Mouse (Mus musculus): Measurements from ENCODE around the gene Aldh3a2. TPM values are rescaled to one million over a fixed set of nuclear protein-coding genes. Genes with fewer than 3 reads are reported as not detected.

Aldh3a2 gene
- polyA plus RNA-seq, 1 experiment from 2014 or later, result 21.1 TPM

DNA sequence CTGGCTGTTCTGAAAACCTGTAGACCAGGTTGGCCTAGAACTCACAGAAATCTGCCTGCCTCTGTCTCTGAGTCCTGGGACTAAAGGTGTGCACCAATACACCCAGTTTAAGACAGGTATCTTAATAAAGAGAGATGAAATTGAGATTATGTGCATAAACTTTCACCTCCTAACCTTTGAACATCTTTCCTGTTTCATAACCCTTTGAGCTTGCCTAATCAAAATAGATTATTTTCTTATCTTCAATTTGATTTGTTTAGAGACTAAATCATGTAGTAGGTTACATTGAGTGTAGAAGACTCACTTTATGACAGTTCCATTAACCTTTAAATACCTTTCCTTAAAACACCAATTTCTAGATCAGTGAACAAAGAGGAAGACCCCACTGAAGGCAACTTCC is 4.3 kb upstream of the Aldh3a2 start:
- Histone ChIP-seq H3K4me3 (replicated peaks) (no peak overlapping the region), H3K9ac (no peak overlapping the region), H3K27me3 (no peaks in the 10 kb centered on the region), H3K36me3 (no peaks in the 10 kb centered on the region), H3K4me2 (no peak overlapping the region), H3K27ac (no peak overlapping the region), H3K9me3 (replicated peaks) (no peaks in the 10 kb centered on the region), H3K4me1 (replicated peaks) (peaks cover 49% of the 10 kb centered on the region)
- DNase-seq, result no peak
- ATAC-seq (ENCODE audit: low read depth), result no peak

- no peaks in the 10 kb centered on the region for H3K27me3 ChIP-seq
- H3K9me3 ChIP-seq (replicated peaks), result no peaks in the 10 kb centered on the region
- no peaks in the 10 kb centered on the region for H3K36me3 ChIP-seq
- H3K9ac ChIP-seq, result no peak overlapping the region
- no peak overlapping the region for H3K27ac ChIP-seq
- no peak overlapping the region for H3K4me3 ChIP-seq (replicated peaks)
- WGBS (ENCODE audit: insufficient replicate concordance), result 73% methylated on average over 5 of the region's 5 CpGs
- ATAC-seq (ENCODE audit: low read depth), result no peak
- DNase-seq, result no peak
- H3K4me1 ChIP-seq (replicated peaks), result peaks cover 51% of the 10 kb centered on the region
- no peak overlapping the region for H3K4me2 ChIP-seq
Measured at GRCm38 (mm10) chr11:61270406-61270805, 3.1 kb upstream of the Aldh3a2 start.

- ATAC-seq (ENCODE audit: low read depth) (no peak), DNase-seq (no peak)
- Histone ChIP-seq H3K4me1 (replicated peaks) (peaks cover 50% of the 10 kb centered on the region), H3K27ac (peak overlapping the region; percentile 60; the same call in 1 of the 2 replicates), H3K36me3 (peaks cover 10% of the 10 kb centered on the region; the same call in 1 of the 2 replicates), H3K9ac (no peak overlapping the region), H3K4me3 (replicated peaks) (no peak overlapping the region), H3K4me2 (no peak overlapping the region), H3K9me3 (replicated peaks) (no peaks in the 10 kb centered on the region), H3K27me3 (no peaks in the 10 kb centered on the region)
- 55% methylated on average over 6 of the region's 6 CpGs for WGBS (ENCODE audit: insufficient replicate concordance)
Measured at GRCm38 (mm10) chr11:61268626-61269349, 1.5 kb upstream of the Aldh3a2 start.

DNA sequence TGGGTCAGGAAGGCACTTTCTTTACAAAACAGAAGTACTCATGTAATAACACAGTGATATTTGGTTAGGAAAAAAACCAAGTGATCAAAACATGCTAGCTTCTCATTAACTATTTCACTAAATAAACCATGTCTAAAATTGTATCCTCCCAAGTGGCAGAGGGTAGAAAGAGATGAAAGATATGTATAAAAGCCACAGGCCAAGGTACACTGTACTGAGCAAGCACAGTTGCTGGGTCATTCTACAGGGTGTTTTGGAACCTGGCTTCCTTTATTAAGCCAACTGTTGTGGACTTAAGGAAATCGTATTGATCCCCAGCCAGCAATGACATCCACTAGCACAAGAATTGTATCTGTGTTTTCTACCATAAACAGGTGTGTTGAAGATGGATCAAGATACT is 3.4 kb downstream of the Aldh3a2 start:
- Histone ChIP-seq H3K4me3 (replicated peaks) (no peak overlapping the region), H3K4me2 (no peak overlapping the region), H3K9me3 (replicated peaks) (no peaks in the 10 kb centered on the region), H3K4me1 (replicated peaks) (peaks cover 40% of the 10 kb centered on the region), H3K27me3 (no peaks in the 10 kb centered on the region), H3K9ac (no peak overlapping the region), H3K36me3 (peaks cover 47% of the 10 kb centered on the region), H3K27ac (no peak overlapping the region)
- WGBS (ENCODE audit: insufficient replicate concordance), result 76% methylated on average over 1 of the region's 1 CpGs
- DNase-seq (no peak), ATAC-seq (ENCODE audit: low read depth) (no peak)

DNA sequence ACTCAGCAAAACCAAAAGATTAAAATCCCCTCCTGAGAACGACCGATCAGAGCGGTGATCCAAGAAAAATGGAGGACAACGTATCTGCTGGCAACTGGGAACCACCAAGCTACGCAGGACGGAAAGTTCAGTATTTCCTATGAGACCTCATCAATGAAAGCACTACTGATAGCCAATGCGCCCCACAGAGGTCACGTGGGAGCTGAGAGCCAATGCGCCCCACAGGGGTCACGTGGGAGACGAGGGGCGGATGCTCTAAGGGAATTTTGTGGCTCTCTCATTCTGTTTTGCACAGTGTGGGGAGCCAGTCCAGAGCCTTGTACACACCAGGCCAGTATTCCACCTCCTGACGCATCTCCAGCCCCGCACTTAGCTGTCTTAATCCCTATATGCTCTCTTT is 4.7 kb downstream of the Aldh3a2 start:
- Histone ChIP-seq H3K27me3 (no peaks in the 10 kb centered on the region), H3K36me3 (peaks cover 59% of the 10 kb centered on the region), H3K4me2 (no peak overlapping the region), H3K4me1 (replicated peaks) (peaks cover 28% of the 10 kb centered on the region), H3K9me3 (replicated peaks) (no peaks in the 10 kb centered on the region), H3K9ac (no peak overlapping the region), H3K4me3 (replicated peaks) (no peak overlapping the region), H3K27ac (no peak overlapping the region)
- no peak for DNase-seq
- whole genome bisulfite sequencing (ENCODE audit: insufficient replicate concordance), result 83% methylated on average over 14 of the region's 14 CpGs
- ATAC-seq (ENCODE audit: low read depth), result no peak

GRCm38 (mm10) chr11:61259106-61259505 is 8.2 kb downstream of the Aldh3a2 start:
- no peak for DNase-seq
- Histone ChIP-seq H3K4me1 (replicated peaks) (peaks cover 4% of the 10 kb centered on the region; the same call in 1 of the 2 replicates), H3K9me3 (replicated peaks) (no peaks in the 10 kb centered on the region), H3K4me2 (no peak overlapping the region), H3K36me3 (peaks cover 70% of the 10 kb centered on the region), H3K27me3 (no peaks in the 10 kb centered on the region), H3K4me3 (replicated peaks) (no peak overlapping the region), H3K9ac (no peak overlapping the region), H3K27ac (no peak overlapping the region)
- no peak for ATAC-seq (ENCODE audit: low read depth)
- WGBS (ENCODE audit: insufficient replicate concordance), result 82% methylated on average over 6 of the region's 6 CpGs

GRCm38 (mm10) chr11:61252807-61253206 is 14.5 kb downstream of the Aldh3a2 start:
- Histone ChIP-seq H3K27me3 (no peaks in the 10 kb centered on the region), H3K9me3 (replicated peaks) (no peaks in the 10 kb centered on the region), H3K9ac (no peak overlapping the region), H3K4me2 (no peak overlapping the region), H3K36me3 (peaks cover 62% of the 10 kb centered on the region), H3K27ac (no peak overlapping the region), H3K4me3 (replicated peaks) (no peak overlapping the region), H3K4me1 (replicated peaks) (0 out of 2 replicates have a peak, but pooled peaks cover 4% of the 10 kb centered on the region)
- WGBS (ENCODE audit: insufficient replicate concordance), result 74% methylated on average over 12 of the region's 12 CpGs
- ATAC-seq (ENCODE audit: low read depth) (no peak), DNase-seq (no peak)

GRCm38 (mm10) chr11:61251741-61252140 is 15.5 kb downstream of the Aldh3a2 start:
- Histone ChIP-seq H3K36me3 (peaks cover 59% of the 10 kb centered on the region), H3K27ac (no peak overlapping the region), H3K4me3 (replicated peaks) (no peak overlapping the region), H3K9me3 (replicated peaks) (no peaks in the 10 kb centered on the region), H3K9ac (no peak overlapping the region), H3K27me3 (no peaks in the 10 kb centered on the region), H3K4me1 (replicated peaks) (0 out of 2 replicates have a peak, but pooled peaks cover 4% of the 10 kb centered on the region), H3K4me2 (no peak overlapping the region)
- no peak for DNase-seq
- ATAC-seq (ENCODE audit: low read depth), result no peak
- 78% methylated on average over 10 of the region's 10 CpGs for WGBS (ENCODE audit: insufficient replicate concordance)

DNA sequence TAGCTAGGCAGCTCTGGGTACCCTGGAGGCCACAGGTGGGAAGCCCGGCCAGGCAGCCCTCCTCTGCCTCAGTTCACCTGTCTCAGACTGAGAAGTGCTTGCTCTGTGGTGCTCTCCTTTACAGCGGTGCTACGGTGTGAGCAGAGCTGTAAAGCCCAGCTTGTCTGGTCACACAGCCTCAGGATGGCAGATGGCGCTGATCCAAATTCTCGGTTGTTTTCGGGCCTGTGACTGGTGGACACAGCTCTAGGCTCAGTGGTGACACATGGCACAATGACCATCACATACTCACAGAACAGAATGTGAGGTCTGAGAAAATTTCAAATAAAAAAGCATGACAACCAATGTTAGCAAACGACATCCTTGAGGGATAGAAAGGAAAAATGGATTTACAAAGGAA is 22.9 kb downstream of the Aldh3a2 start:
- no peak for DNase-seq
- Histone ChIP-seq H3K9ac (no peak overlapping the region), H3K4me2 (no peak overlapping the region), H3K9me3 (replicated peaks) (no peaks in the 10 kb centered on the region), H3K27me3 (no peaks in the 10 kb centered on the region), H3K4me1 (replicated peaks) (no peaks in the 10 kb centered on the region), H3K4me3 (replicated peaks) (no peak overlapping the region), H3K36me3 (peaks cover 30% of the 10 kb centered on the region), H3K27ac (no peak overlapping the region)
- ATAC-seq (ENCODE audit: low read depth), result no peak
- WGBS (ENCODE audit: insufficient replicate concordance), result 73% methylated on average over 7 of the region's 7 CpGs

DNA sequence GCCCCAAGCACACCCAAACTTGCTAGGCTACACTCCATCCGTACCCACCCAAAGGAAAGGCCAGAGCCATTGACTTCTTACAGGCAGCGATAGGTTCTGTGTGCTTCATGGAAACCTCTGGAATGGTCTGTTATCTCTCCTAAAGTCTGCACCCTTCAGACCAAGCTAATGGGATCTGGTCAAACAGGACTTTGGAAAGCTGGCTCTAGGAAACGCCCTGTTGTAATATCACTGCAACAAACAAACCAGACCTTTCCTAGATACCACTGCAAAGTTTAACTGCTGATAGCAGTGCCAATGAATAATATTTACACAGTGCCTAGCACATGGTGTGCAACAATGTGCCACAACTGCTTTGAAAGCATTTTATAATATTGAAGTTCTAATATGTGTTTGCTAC is 31.2 kb downstream of the Aldh3a2 start:
- Histone ChIP-seq H3K4me1 (replicated peaks) (peaks cover 18% of the 10 kb centered on the region), H3K27ac (no peak overlapping the region), H3K4me2 (peak overlapping the region; percentile 17; the same call in 1 of the 2 replicates), H3K4me3 (replicated peaks) (no peak overlapping the region), H3K36me3 (no peaks in the 10 kb centered on the region), H3K9ac (no peak overlapping the region), H3K27me3 (peaks cover 6% of the 10 kb centered on the region), H3K9me3 (replicated peaks) (no peaks in the 10 kb centered on the region)
- WGBS (ENCODE audit: insufficient replicate concordance), result 61% methylated on average over 3 of the region's 3 CpGs
- no peak for DNase-seq
- ATAC-seq (ENCODE audit: low read depth), result peak; percentile 53

DNA sequence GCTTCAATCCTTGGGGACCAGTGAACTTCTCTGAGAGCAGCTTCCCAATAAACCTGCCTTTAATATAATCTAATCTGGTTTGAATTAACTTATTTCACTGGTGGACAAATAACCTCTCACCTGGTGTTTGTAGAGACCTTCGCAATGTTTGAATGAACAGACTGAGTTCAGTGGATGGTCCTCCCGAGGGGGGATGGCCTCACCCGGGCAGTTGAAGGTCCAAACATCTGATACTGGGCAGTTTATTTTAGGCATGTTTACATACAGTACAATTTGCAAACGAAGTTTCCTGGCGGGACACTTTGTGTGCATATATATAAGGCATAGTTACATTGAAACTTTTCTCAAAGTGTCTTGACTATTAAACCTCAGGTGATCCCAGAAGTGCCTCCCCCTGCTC is 33.1 kb downstream of the Aldh3a2 start:
- no peak overlapping the region for H3K4me3 ChIP-seq (replicated peaks)
- no peaks in the 10 kb centered on the region for H3K36me3 ChIP-seq
- peak overlapping the region; percentile 63; the same call in 1 of the 2 replicates for H3K27ac ChIP-seq
- H3K9ac ChIP-seq, result no peak overlapping the region
- peak overlapping the region; percentile 19; the same call in 1 of the 2 replicates for H3K4me2 ChIP-seq
- no peak for DNase-seq
- H3K4me1 ChIP-seq (replicated peaks), result peaks cover 19% of the 10 kb centered on the region
- peak; percentile 66 for ATAC-seq (ENCODE audit: low read depth)
- H3K9me3 ChIP-seq (replicated peaks), result no peaks in the 10 kb centered on the region
- peaks cover 6% of the 10 kb centered on the region for H3K27me3 ChIP-seq
- 44% methylated on average over 5 of the region's 5 CpGs for WGBS (ENCODE audit: insufficient replicate concordance)

GRCm38 (mm10) chr11:61231329-61231728 is 35.9 kb downstream of the Aldh3a2 start:
- Histone ChIP-seq H3K4me1 (replicated peaks) (peaks cover 19% of the 10 kb centered on the region), H3K4me2 (0 out of 2 replicates have a peak overlapping the region, but pooled peaks have one; percentile 12), H3K27me3 (peaks cover 6% of the 10 kb centered on the region), H3K4me3 (replicated peaks) (no peak overlapping the region), H3K36me3 (no peaks in the 10 kb centered on the region), H3K27ac (no peak overlapping the region), H3K9me3 (replicated peaks) (no peaks in the 10 kb centered on the region), H3K9ac (no peak overlapping the region)
- ATAC-seq (ENCODE audit: low read depth) (no peak), DNase-seq (peak; percentile 18)
- 8% methylated on average over 9 of the region's 9 CpGs for WGBS (ENCODE audit: insufficient replicate concordance)
